In genomic region chr4:139309651-139310050, GRCm38 (mm10) we compare ENCODE assay signal across 8 mouse cellular contexts. TPM values are rescaled to one million over a fixed set of nuclear protein-coding genes. Genes with fewer than 3 reads are reported as not detected.
DNase-seq lines count a peak whose midpoint lies in the region; ATAC-seq and TF ChIP-seq lines count a peak whose summit lies in the region.

No protein-coding gene starts in this region.

- peak overlapping the region; percentile 89 for H3K4me3 ChIP-seq in lung, adult 2 months (replicated peaks; ENCODE audit: extremely low read depth, low read depth, low read length)
- H3K4me3 ChIP-seq in embryonic facial prominence, embryonic 11.5 days (ENCODE audit: low read depth, low read length) = peak overlapping the region; percentile 98
- H3K4me3 ChIP-seq in intestine, postnatal 0 days (ENCODE audit: low read depth, low read length) = peak overlapping the region; percentile 85
- H3K4me3 ChIP-seq in olfactory bulb, adult 2 months (ENCODE audit: insufficient read depth, low read depth, low read length) = peak overlapping the region; percentile 66

- H3K36me3 ChIP-seq in embryonic facial prominence, embryonic 11.5 days (replicated peaks; ENCODE audit: control insufficient read depth, insufficient read depth, low read depth, low read length) = no peaks in the 10 kb centered on the region
- H3K36me3 ChIP-seq in intestine, postnatal 0 days (ENCODE audit: control insufficient read depth, insufficient read depth) = peaks cover 26% of the 10 kb centered on the region

- DNase-seq in lung, adult 2 months = no peak
- DNase-seq in lung, postnatal 14 days = no peak
- no peak for DNase-seq in embryonic facial prominence, embryonic 11.5 days (ENCODE audit: low spot score)
- DNase-seq in left cerebral cortex, adult 11 months (ENCODE audit: low spot score) = no peak
- DNase-seq in adrenal gland, postnatal 36 days = no peak
- DNase-seq in T-cell, adult 2 months (ENCODE audit: low spot score) = no peak

- no peak overlapping the region for H3K27ac ChIP-seq in embryonic facial prominence, embryonic 11.5 days (replicated peaks; ENCODE audit: low read depth, low read length)
- peak overlapping the region; percentile 91; the same call in 1 of the 2 replicates for H3K27ac ChIP-seq in intestine, postnatal 0 days (ENCODE audit: low read depth, low read length)
- H3K27ac ChIP-seq in olfactory bulb, adult 2 months (ENCODE audit: insufficient read depth, low read depth, low read length) = no peak overlapping the region

- peak overlapping the region; percentile 94 for H3K9ac ChIP-seq in embryonic facial prominence, embryonic 11.5 days (replicated peaks; ENCODE audit: low read length)
- H3K9ac ChIP-seq in intestine, postnatal 0 days (ENCODE audit: low read depth, low read length) = peak overlapping the region; percentile 88; the same call in 1 of the 2 replicates

- WGBS in lung, adult 2 months = 41% methylated on average over 6 of the region's 6 CpGs
- 19% methylated on average over 6 of the region's 6 CpGs for whole genome bisulfite sequencing in embryonic facial prominence, embryonic 11.5 days
- WGBS in intestine, postnatal 0 days = 22% methylated on average over 6 of the region's 6 CpGs
- WGBS in olfactory bulb, adult 2 months = 38% methylated on average over 6 of the region's 6 CpGs

- no peak for TF ChIP-seq CTCF in lung, adult 2 months (IDR thresholded peaks at IDR 0.05; ENCODE audit: insufficient read depth, low read length)
- peak; percentile 54 for TF ChIP-seq CTCF in intestine, postnatal 0 days (IDR thresholded peaks at IDR 0.05; ENCODE audit: low read depth)
- no peak for TF ChIP-seq CTCF in olfactory bulb, adult 2 months (IDR thresholded peaks at IDR 0.05; ENCODE audit: insufficient read depth, low read depth, low read length)

- no peak for TF ChIP-seq POLR2A in lung, adult 2 months (IDR thresholded peaks at IDR 0.05; ENCODE audit: borderline replicate concordance, extremely low read depth, low read depth, low read length)
- TF ChIP-seq POLR2A in olfactory bulb, adult 2 months (IDR thresholded peaks at IDR 0.05; ENCODE audit: insufficient read depth, low read depth, low read length) = no peak

- H3K9me3 ChIP-seq in embryonic facial prominence, embryonic 11.5 days (replicated peaks; ENCODE audit: control insufficient read depth, low read length) = no peaks in the 10 kb centered on the region
- H3K9me3 ChIP-seq in intestine, postnatal 0 days (ENCODE audit: control insufficient read depth) = no peaks in the 10 kb centered on the region

- H3K27me3 ChIP-seq in embryonic facial prominence, embryonic 11.5 days (ENCODE audit: control insufficient read depth, insufficient read depth, low read length) = 0 out of 2 replicates have a peak, but pooled peaks cover 2% of the 10 kb centered on the region
- H3K27me3 ChIP-seq in intestine, postnatal 0 days (replicated peaks; ENCODE audit: control insufficient read depth, insufficient read depth, low read length) = no peaks in the 10 kb centered on the region

- peak overlapping the region; percentile 95 for H3K4me2 ChIP-seq in embryonic facial prominence, embryonic 11.5 days (ENCODE audit: low read depth, low read length)
- H3K4me2 ChIP-seq in intestine, postnatal 0 days (replicated peaks; ENCODE audit: low read depth) = peak overlapping the region; percentile 94

- ATAC-seq in embryonic facial prominence, embryonic 11.5 days (replicated peaks; ENCODE audit: insufficient number of reproducible peaks, low FRiP score, low TSS enrichment, low read depth) = no peak
- no peak for ATAC-seq in intestine, postnatal 0 days

- peaks cover 9% of the 10 kb centered on the region for H3K4me1 ChIP-seq in lung, adult 2 months (ENCODE audit: control insufficient read depth, insufficient read depth, low read length)
- no peaks in the 10 kb centered on the region for H3K4me1 ChIP-seq in embryonic facial prominence, embryonic 11.5 days (ENCODE audit: control insufficient read depth, insufficient read depth, low read length)
- no peaks in the 10 kb centered on the region for H3K4me1 ChIP-seq in intestine, postnatal 0 days (replicated peaks; ENCODE audit: control insufficient read depth, insufficient read depth, low read length)
- H3K4me1 ChIP-seq in olfactory bulb, adult 2 months (ENCODE audit: control insufficient read depth, insufficient read depth, low read length) = peaks cover 20% of the 10 kb centered on the region

RNA-seq across cellular contexts. Expression of gene Pqlc2, which starts 0.9 kb away (rescaled TPM):
- polyA plus RNA-seq in lung, adult 2 months (2012; rRNA removed) = 28.1 and 34.0 TPM in 2 replicates
- polyA plus RNA-seq in embryonic facial prominence, embryonic 11.5 days (2014; fragmentation: Nextera tagmentation; extraction: Ambion mirVana) = 13.5 and 14.2 TPM in 2 replicates
- polyA plus RNA-seq in intestine, postnatal 0 days (2015; fragmentation: Nextera tagmentation; extraction: Ambion mirVana) = 92.6 and 95.9 TPM in 2 replicates
- not detected in 2 replicates for polyA plus RNA-seq in olfactory bulb, adult 2 months (2012; ENCODE audit: insufficient read depth, insufficient read length, low replicate concordance, missing spikeins)
- 1 to 10 TPM; 7.9 to 9.4 TPM for total RNA-seq in adrenal gland, postnatal 36 days (2021)

RNA-seq across cellular contexts. Expression of gene Akr7a5, which starts 0.9 kb away (rescaled TPM):
- polyA plus RNA-seq in lung, adult 2 months (2012; rRNA removed) = 30.9 and 32.4 TPM in 2 replicates
- polyA plus RNA-seq in embryonic facial prominence, embryonic 11.5 days (2014; fragmentation: Nextera tagmentation; extraction: Ambion mirVana) = 137 and 146 TPM in 2 replicates
- 226 and 259 TPM in 2 replicates for polyA plus RNA-seq in intestine, postnatal 0 days (2015; fragmentation: Nextera tagmentation; extraction: Ambion mirVana)
- polyA plus RNA-seq in olfactory bulb, adult 2 months (2012; ENCODE audit: insufficient read depth, insufficient read length, low replicate concordance, missing spikeins) = not detected in 2 replicates
- total RNA-seq in adrenal gland, postnatal 36 days (2021) = 10 to 100 TPM; 65.8 to 69.2 TPM

RNA-seq across cellular contexts. Expression of gene Mrto4, which starts 42.7 kb away (rescaled TPM):
- polyA plus RNA-seq in lung, adult 2 months (2012; rRNA removed) = 12.4 and 17.9 TPM in 2 replicates
- polyA plus RNA-seq in embryonic facial prominence, embryonic 11.5 days (2014; fragmentation: Nextera tagmentation; extraction: Ambion mirVana) = 145 TPM in 2 replicates
- polyA plus RNA-seq in intestine, postnatal 0 days (2015; fragmentation: Nextera tagmentation; extraction: Ambion mirVana) = 36.6 and 39.0 TPM in 2 replicates
- not detected in 2 replicates for polyA plus RNA-seq in olfactory bulb, adult 2 months (2012; ENCODE audit: insufficient read depth, insufficient read length, low replicate concordance, missing spikeins)
- 10 to 100 TPM; 65.3 to 78.7 TPM for total RNA-seq in adrenal gland, postnatal 36 days (2021)

RNA-seq across cellular contexts. Expression of gene Emc1, which starts 42.7 kb away (rescaled TPM):
- polyA plus RNA-seq in lung, adult 2 months (2012; rRNA removed) = 38.3 and 42.7 TPM in 2 replicates
- 13.5 and 17.0 TPM in 2 replicates for polyA plus RNA-seq in embryonic facial prominence, embryonic 11.5 days (2014; fragmentation: Nextera tagmentation; extraction: Ambion mirVana)
- 7.9 and 8.8 TPM in 2 replicates for polyA plus RNA-seq in intestine, postnatal 0 days (2015; fragmentation: Nextera tagmentation; extraction: Ambion mirVana)
- not detected in 2 replicates for polyA plus RNA-seq in olfactory bulb, adult 2 months (2012; ENCODE audit: insufficient read depth, insufficient read length, low replicate concordance, missing spikeins)
- 10 to 100 TPM; 53.0 to 63.1 TPM for total RNA-seq in adrenal gland, postnatal 36 days (2021)

RNA-seq across cellular contexts. Expression of gene Ubr4, which starts 42.8 kb away (rescaled TPM):
- 163 and 183 TPM in 2 replicates for polyA plus RNA-seq in lung, adult 2 months (2012; rRNA removed)
- polyA plus RNA-seq in embryonic facial prominence, embryonic 11.5 days (2014; fragmentation: Nextera tagmentation; extraction: Ambion mirVana) = 63.1 and 66.2 TPM in 2 replicates
- 27.5 and 30.0 TPM in 2 replicates for polyA plus RNA-seq in intestine, postnatal 0 days (2015; fragmentation: Nextera tagmentation; extraction: Ambion mirVana)
- polyA plus RNA-seq in olfactory bulb, adult 2 months (2012; ENCODE audit: insufficient read depth, insufficient read length, low replicate concordance, missing spikeins) = 57.4 and 354 TPM in 2 replicates
- total RNA-seq in adrenal gland, postnatal 36 days (2021) = 100 to 1,000 TPM; 159 to 191 TPM

Comparison
In these comparisons a context has a peak if more than half of its experiments do, and no peak if none do; other contexts are left out.
1. RNA of gene Pqlc2, which starts 0.9 kb away (polyA plus RNA-seq): 92.6 to 95.9 TPM in intestine, postnatal 0 days, 28.1 to 34.0 TPM in lung, adult 2 months and 13.5 to 14.2 TPM in embryonic facial prominence, embryonic 11.5 days; not detected in olfactory bulb, adult 2 months; every median in the first group is over 10 times any median in the second.
2. RNA of gene Akr7a5, which starts 0.9 kb away (polyA plus RNA-seq): 226 to 259 TPM in intestine, postnatal 0 days, 137 to 146 TPM in embryonic facial prominence, embryonic 11.5 days and 30.9 to 32.4 TPM in lung, adult 2 months; not detected in olfactory bulb, adult 2 months; every median in the first group is over 10 times any median in the second.
3. RNA of gene Mrto4, which starts 42.7 kb away (polyA plus RNA-seq): 145 TPM in embryonic facial prominence, embryonic 11.5 days, 36.6 to 39.0 TPM in intestine, postnatal 0 days and 12.4 to 17.9 TPM in lung, adult 2 months; not detected in olfactory bulb, adult 2 months; every median in the first group is over 10 times any median in the second.
4. Peak in every context shown above with its lines, with median percentiles within 50 percentile points of each other: H3K4me3 ChIP-seq.